Mouse (Mus musculus): ENCODE results near the gene Ankib1.
"Not testable (repeated sequence)": the region's sequence is repeated elsewhere in the genome, so short reads cannot be mapped to it uniquely, and the experiment has no call there.

DNA sequence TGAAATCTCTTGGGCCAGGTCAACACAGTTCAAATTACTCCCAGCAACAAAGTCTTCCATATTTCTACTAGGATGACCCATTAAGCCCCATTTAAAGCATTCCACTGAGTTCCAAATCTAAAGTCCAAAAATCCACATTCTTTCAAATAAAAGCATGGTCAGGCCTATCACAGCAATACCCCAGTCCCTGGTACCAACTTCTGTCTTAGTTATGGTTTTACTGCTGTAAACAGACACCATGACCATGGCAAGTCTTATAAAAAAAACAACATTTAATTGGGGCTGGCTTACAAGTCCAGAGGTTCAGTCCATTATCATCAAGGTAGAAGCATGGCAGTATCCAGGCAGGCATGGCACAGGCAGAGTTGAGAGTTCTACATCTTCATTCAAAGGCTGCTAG lies 4.1 kb downstream of the Ankib1 start:
- TF ChIP-seq CTCF (IDR thresholded peaks at IDR 0.05; ENCODE audit: low read depth, low read length); EP300 (IDR thresholded peaks at IDR 0.05; ENCODE audit: insufficient read depth, low read depth, low read length): not testable (repeated sequence)
